Mouse (Mus musculus) midbrain, embryonic 11.5 days (tissue): ENCODE measurements around the gene Ace2. TPM values are rescaled to one million over a fixed set of nuclear protein-coding genes. Genes with fewer than 3 reads are reported as not detected.

Experiments used
- ATAC-seq: fragments of 200-750 bp; cut with Nextera tagmentation; 2 replicates; pipeline ENCODE4 v1.8.0; 2017; ENCODE audit warnings: moderate TSS enrichment, moderate library complexity; ENCODE audit not compliant: low FRiP score
- DNase-seq: peaks from one replicate; pipeline ENCODE4 v3.0.0; 2015; ENCODE audit warnings: low spot score; ENCODE audit errors: missing footprints
- H3K27ac ChIP-seq: fragments of 300-500 bp; sonication (generic); 2 replicates; pipeline ENCODE4 v1.5.1; 2014; ENCODE audit warnings: low read depth, low read length
- H3K27me3 ChIP-seq: fragments of 300-500 bp; sonication (generic); 2 replicates; pipeline ENCODE4 v1.6.1; 2014; ENCODE audit warnings: mild to moderate bottlenecking, low read length, moderate library complexity, mixed read lengths; ENCODE audit not compliant: control insufficient read depth, insufficient read depth
- H3K36me3 ChIP-seq: fragments of 300-500 bp; sonication (generic); 2 replicates; pipeline ENCODE4 v1.6.1; 2014; ENCODE audit warnings: mild to moderate bottlenecking, low read length, moderate library complexity, mixed read lengths; ENCODE audit not compliant: control insufficient read depth, insufficient read depth
- H3K4me1 ChIP-seq: fragments of 300-500 bp; sonication (generic); 2 replicates; pipeline ENCODE4 v1.6.1; 2014; ENCODE audit warnings: low read length; ENCODE audit not compliant: control insufficient read depth, insufficient read depth
- H3K4me2 ChIP-seq: fragments of 300-500 bp; sonication (generic); 2 replicates; pipeline ENCODE4 v1.6.1; 2014; ENCODE audit warnings: mild to moderate bottlenecking, moderate library complexity
- H3K4me3 ChIP-seq: fragments of 300-500 bp; sonication (generic); 2 replicates; pipeline ENCODE4 v1.5.1; 2014; ENCODE audit warnings: low read depth, low read length
- H3K9ac ChIP-seq: fragments of 300-500 bp; sonication (generic); 2 replicates; pipeline ENCODE4 v1.6.1; 2014; ENCODE audit warnings: low read length
- H3K9me3 ChIP-seq: fragments of 300-500 bp; sonication (generic); 2 replicates; pipeline ENCODE4 v1.6.1; 2016; ENCODE audit warnings: low read length; ENCODE audit not compliant: control insufficient read depth
- WGBS: fragments of 180-500 bp; shearing (Covaris S2); extraction: QIAGEN DNeasy Blood & Tissue Kit; methylation state at CpG from one replicate; pipeline ENCODE4 v1.1.7; 2014; 5-methylcytosine and 5-hydroxymethylcytosine counted together
- polyA plus RNA-seq: library from polyadenylated mRNA; unstranded; fragments of >200 nt; fragmentation: Nextera tagmentation; extraction: Ambion mirVana; gene quantifications from 2 replicates; pipeline ENCODE4 v1.2.1, GENCODE M21; 2014

Ace2 gene
- polyA plus RNA-seq, 1 experiment from 2014 or later: 0.15 TPM

GRCm38 (mm10) chrX:164113744-164114143 is 25.4 kb upstream of the Ace2 start:
- no peaks in the 10 kb centered on the region; the same call in 1 of the 2 replicates for H3K27me3 ChIP-seq
- 93% methylated on average over 6 of the region's 6 CpGs for WGBS

DNA sequence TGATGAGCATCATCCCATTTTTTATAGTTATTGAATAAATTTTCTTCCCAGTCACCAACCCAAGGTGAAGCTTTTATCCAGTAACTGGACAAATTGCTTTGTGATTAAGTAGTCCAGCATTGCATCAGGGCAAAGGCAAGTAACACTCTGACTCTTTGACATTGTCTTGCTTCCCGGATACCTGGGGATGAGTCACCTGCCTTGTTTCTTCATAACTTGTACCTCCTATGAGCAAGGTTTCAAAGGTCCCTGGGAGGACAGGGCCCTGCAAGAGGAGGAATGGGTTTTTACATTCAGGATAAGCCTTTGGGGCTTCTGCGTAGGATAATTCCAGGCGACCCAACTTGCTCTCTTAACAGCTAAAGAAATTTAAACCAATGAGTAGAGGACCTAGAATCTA is 15.2 kb upstream of the Ace2 start:
- H3K27me3 ChIP-seq: peaks cover 3% of the 10 kb centered on the region; the same call in 1 of the 2 replicates
- H3K4me2 ChIP-seq: no peak overlapping the region
- 92% methylated on average over 3 of the region's 3 CpGs for WGBS

More at GRCm38 (mm10) chrX:164113744-164114143, 25.4 kb upstream of the Ace2 start:
- no peak overlapping the region for H3K4me3 ChIP-seq
- no peak for ATAC-seq
- no peak overlapping the region for H3K9ac ChIP-seq
- H3K4me2 ChIP-seq: no peak overlapping the region
- no peaks in the 10 kb centered on the region for H3K4me1 ChIP-seq
- DNase-seq: no peak
- H3K36me3 ChIP-seq: no peaks in the 10 kb centered on the region
- no peaks in the 10 kb centered on the region for H3K9me3 ChIP-seq
- H3K27ac ChIP-seq: no peak overlapping the region

DNA sequence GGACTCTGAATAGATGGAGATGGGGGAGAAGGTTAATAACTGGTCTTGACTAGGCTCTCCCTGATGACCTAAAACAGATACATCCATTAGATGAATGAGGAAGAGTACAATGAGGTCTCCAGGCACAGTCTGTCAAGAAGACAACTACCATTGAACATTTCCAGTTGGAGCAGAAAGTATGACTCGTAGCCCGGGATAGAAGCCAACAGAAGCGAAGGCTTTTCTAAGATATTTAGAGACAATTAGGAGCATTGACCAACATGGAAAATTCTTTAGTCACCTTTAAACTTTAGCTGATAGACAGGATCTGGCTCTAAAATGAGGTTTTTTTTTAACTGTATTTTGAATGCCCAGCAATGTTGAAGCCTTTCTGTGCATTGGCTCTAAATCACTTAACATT is 5.6 kb upstream of the Ace2 start:
- peaks cover 4% of the 10 kb centered on the region; the same call in 1 of the 2 replicates for H3K27me3 ChIP-seq
- H3K4me2 ChIP-seq: no peak overlapping the region
- no peak for DNase-seq
- no peaks in the 10 kb centered on the region for H3K4me1 ChIP-seq
- whole genome bisulfite sequencing: 94% methylated on average over 3 of the region's 3 CpGs
- no peak overlapping the region for H3K4me3 ChIP-seq
- H3K9me3 ChIP-seq: no peaks in the 10 kb centered on the region
- no peak for ATAC-seq
- H3K9ac ChIP-seq: no peak overlapping the region
- H3K36me3 ChIP-seq: no peaks in the 10 kb centered on the region
- no peak overlapping the region for H3K27ac ChIP-seq

More for the DNA sequence above, 15.2 kb upstream of the Ace2 start:
- H3K4me3 ChIP-seq: no peak overlapping the region
- no peaks in the 10 kb centered on the region for H3K9me3 ChIP-seq
- ATAC-seq (no peak), DNase-seq (no peak)
- H3K27ac ChIP-seq: no peak overlapping the region
- H3K36me3 ChIP-seq: no peaks in the 10 kb centered on the region
- H3K4me1 ChIP-seq: no peaks in the 10 kb centered on the region
- H3K9ac ChIP-seq: no peak overlapping the region

- Histone ChIP-seq H3K27ac (no peak overlapping the region), H3K27me3 (peaks cover 4% of the 10 kb centered on the region; the same call in 1 of the 2 replicates), H3K4me3 (no peak overlapping the region), H3K9ac (no peak overlapping the region), H3K36me3 (no peaks in the 10 kb centered on the region), H3K9me3 (no peaks in the 10 kb centered on the region), H3K4me2 (no peak overlapping the region), H3K4me1 (no peaks in the 10 kb centered on the region)
- DNase-seq (no peak), ATAC-seq (no peak)
- WGBS: 93% methylated on average over 4 of the region's 4 CpGs
These were observed 3.8 kb upstream of the Ace2 start for GRCm38 (mm10) chrX:164135304-164135818.

DNA sequence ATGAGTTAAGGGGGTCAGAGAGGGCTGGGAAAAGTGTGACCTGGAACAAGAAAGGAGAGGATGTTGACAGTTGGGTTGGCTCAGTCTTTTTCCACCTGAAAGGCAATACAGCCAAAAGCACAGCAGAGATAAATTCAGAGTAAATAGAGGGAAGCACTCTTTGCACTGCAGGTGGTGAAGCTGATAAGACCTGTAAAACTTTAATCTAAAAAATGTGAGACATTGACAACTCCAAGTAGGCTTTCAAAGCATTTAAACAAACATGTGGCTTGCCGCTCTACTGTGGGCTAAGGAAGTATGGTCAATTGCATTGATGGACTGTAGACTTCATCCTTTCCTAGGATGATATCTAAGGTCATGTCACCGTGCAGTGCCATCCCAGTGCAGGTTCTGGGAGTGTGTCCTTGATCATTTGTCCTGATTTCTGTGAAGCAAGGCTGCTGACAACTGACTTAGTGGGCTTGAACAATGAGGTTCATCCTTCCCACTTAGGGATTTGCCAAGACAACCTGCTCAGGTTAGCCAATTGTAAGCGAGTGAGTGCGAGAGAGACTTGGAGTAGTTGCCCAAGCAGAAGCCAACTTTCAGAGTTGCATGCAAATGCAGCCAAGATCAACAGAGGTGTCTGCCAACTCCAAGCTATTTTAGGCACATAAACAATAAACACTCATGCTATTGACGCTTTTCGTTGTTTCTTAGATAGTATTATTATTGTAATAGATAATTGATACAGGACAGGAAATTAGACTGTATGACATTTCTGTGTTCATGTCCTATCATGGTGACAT is 6.5 kb downstream of the Ace2 start:
- Histone ChIP-seq H3K4me3 (no peak overlapping the region), H3K9me3 (no peaks in the 10 kb centered on the region), H3K4me2 (no peak overlapping the region), H3K27me3 (peaks cover 3% of the 10 kb centered on the region; the same call in 1 of the 2 replicates), H3K36me3 (no peaks in the 10 kb centered on the region), H3K9ac (no peak overlapping the region), H3K27ac (no peak overlapping the region), H3K4me1 (no peaks in the 10 kb centered on the region)
- WGBS: 85% methylated on average over 6 of the region's 6 CpGs
- no peak for ATAC-seq
- DNase-seq: no peak

GRCm38 (mm10) chrX:164152703-164153102 is 13.6 kb downstream of the Ace2 start:
- Histone ChIP-seq H3K4me2 (no peak overlapping the region), H3K9ac (no peak overlapping the region), H3K27ac (no peak overlapping the region), H3K36me3 (no peaks in the 10 kb centered on the region), H3K4me3 (no peak overlapping the region), H3K4me1 (no peaks in the 10 kb centered on the region), H3K27me3 (no peaks in the 10 kb centered on the region; the same call in none of the 2 replicates), H3K9me3 (no peaks in the 10 kb centered on the region)
- 69% methylated on average over 2 of the region's 2 CpGs for WGBS
- ATAC-seq (no peak), DNase-seq (no peak)

GRCm38 (mm10) chrX:164153606-164154005 is 14.5 kb downstream of the Ace2 start:
- H3K4me3 ChIP-seq: no peak overlapping the region
- ATAC-seq (no peak), DNase-seq (no peak)
- no peaks in the 10 kb centered on the region for H3K36me3 ChIP-seq
- H3K9me3 ChIP-seq: no peaks in the 10 kb centered on the region
- H3K4me1 ChIP-seq: no peaks in the 10 kb centered on the region
- H3K27ac ChIP-seq: no peak overlapping the region
- H3K9ac ChIP-seq: no peak overlapping the region
- no peaks in the 10 kb centered on the region; the same call in none of the 2 replicates for H3K27me3 ChIP-seq
- no peak overlapping the region for H3K4me2 ChIP-seq

DNA sequence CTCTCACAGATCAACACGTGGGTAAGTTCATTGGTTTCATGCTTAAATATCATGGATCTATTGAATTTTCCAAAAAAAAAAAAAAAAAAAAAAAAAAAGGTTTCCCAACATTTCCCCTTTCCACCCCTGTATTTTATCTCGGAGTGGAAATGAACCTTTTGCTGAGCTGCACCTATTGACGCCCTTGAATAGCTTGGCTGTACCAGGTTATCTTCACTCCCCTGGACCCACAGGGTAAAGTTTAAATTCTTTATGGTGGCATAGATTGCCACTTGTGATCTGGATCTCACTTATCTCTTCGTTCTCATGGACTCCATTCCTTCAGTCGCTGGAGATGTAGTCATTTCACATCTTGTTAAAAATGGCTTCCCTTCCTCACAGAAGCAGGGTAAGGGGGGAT is 15.5 kb downstream of the Ace2 start:
- Histone ChIP-seq H3K27me3 (no peaks in the 10 kb centered on the region; the same call in none of the 2 replicates), H3K9ac (no peak overlapping the region), H3K4me2 (no peak overlapping the region), H3K4me1 (no peaks in the 10 kb centered on the region), H3K36me3 (no peaks in the 10 kb centered on the region), H3K4me3 (no peak overlapping the region), H3K9me3 (no peaks in the 10 kb centered on the region), H3K27ac (no peak overlapping the region)
- no peak for ATAC-seq
- DNase-seq: no peak
- 76% methylated on average over 5 of the region's 5 CpGs for WGBS

DNA sequence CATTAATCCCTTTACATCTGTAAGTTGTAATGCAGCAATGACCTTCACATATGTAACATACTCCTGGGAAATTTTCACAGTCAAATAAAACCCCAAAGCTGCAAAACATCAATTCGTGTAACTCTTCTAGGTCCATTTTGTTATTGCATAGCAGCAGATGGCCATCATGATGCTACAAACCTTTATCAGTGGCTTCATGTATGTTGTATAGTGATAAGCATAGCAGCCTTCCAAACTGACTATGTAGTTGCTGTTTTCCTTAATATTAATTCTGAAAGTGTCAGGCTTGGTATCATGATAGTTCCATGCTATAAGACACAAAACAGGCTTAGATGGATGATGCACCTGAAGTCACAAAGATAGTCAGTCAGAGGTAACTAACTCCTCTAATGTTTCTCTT is 25.5 kb downstream of the Ace2 start:
- H3K27me3 ChIP-seq: no peaks in the 10 kb centered on the region; the same call in 1 of the 2 replicates

More for the DNA sequence above, 25.5 kb downstream of the Ace2 start:
- DNase-seq (no peak), ATAC-seq (no peak)
- H3K36me3 ChIP-seq: no peaks in the 10 kb centered on the region
- H3K4me2 ChIP-seq: no peak overlapping the region
- no peak overlapping the region for H3K4me3 ChIP-seq
- H3K27ac ChIP-seq: no peak overlapping the region
- H3K4me1 ChIP-seq: no peaks in the 10 kb centered on the region
- no peaks in the 10 kb centered on the region for H3K9me3 ChIP-seq
- no peak overlapping the region for H3K9ac ChIP-seq
- WGBS: 86% methylated on average over 1 of the region's 1 CpGs
